Mouse (Mus musculus) hindbrain, postnatal 0 days (tissue): ENCODE measurements around the gene Olfr541. TPM values are rescaled to one million over a fixed set of nuclear protein-coding genes. Genes with fewer than 3 reads are reported as not detected.

Experiments used
- ATAC-seq: fragments of 200-750 bp; cut with Nextera tagmentation; 2 replicates; pipeline ENCODE4 v1.8.0; 2017; ENCODE audit warnings: mild to moderate bottlenecking, moderate TSS enrichment, moderate library complexity
- DNase-seq: peaks from one replicate; pipeline ENCODE4 v3.0.0-alpha.2; 2015; ENCODE audit warnings: low spot score
- H3K27ac ChIP-seq: fragments of 300-500 bp; sonication (generic); 2 replicates; pipeline ENCODE4 v1.5.1; 2014; ENCODE audit warnings: mild to moderate bottlenecking
- H3K27me3 ChIP-seq: fragments of 300-500 bp; sonication (generic); 2 replicates; pipeline ENCODE4 v1.6.1; 2014; ENCODE audit warnings: low read length, mixed read lengths; ENCODE audit not compliant: insufficient read depth
- H3K36me3 ChIP-seq: fragments of 300-500 bp; sonication (generic); 2 replicates; pipeline ENCODE4 v1.6.1; 2014; ENCODE audit warnings: low read length, mixed read lengths; ENCODE audit not compliant: insufficient read depth
- H3K4me1 ChIP-seq: fragments of 300-500 bp; sonication (generic); 2 replicates; pipeline ENCODE4 v1.6.1; 2014; ENCODE audit warnings: antibody characterized with exemption, low read length, mixed read lengths; ENCODE audit not compliant: insufficient read depth
- H3K4me2 ChIP-seq: fragments of 300-500 bp; sonication (generic); 2 replicates; pipeline ENCODE4 v1.6.1; 2014; ENCODE audit warnings: low read depth, mild to moderate bottlenecking, low read length, moderate library complexity, mixed read lengths
- H3K4me3 ChIP-seq: fragments of 300-500 bp; sonication (generic); 2 replicates; pipeline ENCODE4 v1.5.1; 2014; ENCODE audit warnings: low read length
- H3K9ac ChIP-seq: fragments of 300-500 bp; sonication (generic); replicated peaks from 2 replicates; pipeline ENCODE4 v1.6.1; 2014; ENCODE audit warnings: mild to moderate bottlenecking, low read length, moderate library complexity, mixed read lengths
- H3K9me3 ChIP-seq: fragments of 300-500 bp; sonication (generic); 2 replicates; pipeline ENCODE4 v1.6.1; 2016; ENCODE audit warnings: low read length, mixed read lengths
- CTCF ChIP-seq: IDR thresholded peaks from 2 replicates; pipeline ENCODE4 v1.5.1; 2016; ENCODE audit warnings: antibody characterized with exemption, control low read depth, low read depth
- WGBS: fragments of 180-500 bp; shearing (Covaris S2); extraction: QIAGEN DNeasy Blood & Tissue Kit; methylation state at CpG from one replicate; pipeline ENCODE4 v1.1.7; 2014; 5-methylcytosine and 5-hydroxymethylcytosine counted together
- polyA plus RNA-seq: library from polyadenylated mRNA; unstranded; fragments of >200 nt; fragmentation: Nextera tagmentation; extraction: Ambion mirVana; gene quantifications from 2 replicates; pipeline ENCODE4 v1.2.1, GENCODE M21; 2015
- total RNA-seq: library from RNA; depleted of rRNA; stranded (reverse); fragments of >200 nt; gene quantifications from 2 replicates; pipeline ENCODE4 v1.2.3, GENCODE M21; 2014; rRNA removed

The Olfr541 gene
- total and polyA plus RNA-seq, 2 experiments from 2014 or later, result not detected

DNA sequence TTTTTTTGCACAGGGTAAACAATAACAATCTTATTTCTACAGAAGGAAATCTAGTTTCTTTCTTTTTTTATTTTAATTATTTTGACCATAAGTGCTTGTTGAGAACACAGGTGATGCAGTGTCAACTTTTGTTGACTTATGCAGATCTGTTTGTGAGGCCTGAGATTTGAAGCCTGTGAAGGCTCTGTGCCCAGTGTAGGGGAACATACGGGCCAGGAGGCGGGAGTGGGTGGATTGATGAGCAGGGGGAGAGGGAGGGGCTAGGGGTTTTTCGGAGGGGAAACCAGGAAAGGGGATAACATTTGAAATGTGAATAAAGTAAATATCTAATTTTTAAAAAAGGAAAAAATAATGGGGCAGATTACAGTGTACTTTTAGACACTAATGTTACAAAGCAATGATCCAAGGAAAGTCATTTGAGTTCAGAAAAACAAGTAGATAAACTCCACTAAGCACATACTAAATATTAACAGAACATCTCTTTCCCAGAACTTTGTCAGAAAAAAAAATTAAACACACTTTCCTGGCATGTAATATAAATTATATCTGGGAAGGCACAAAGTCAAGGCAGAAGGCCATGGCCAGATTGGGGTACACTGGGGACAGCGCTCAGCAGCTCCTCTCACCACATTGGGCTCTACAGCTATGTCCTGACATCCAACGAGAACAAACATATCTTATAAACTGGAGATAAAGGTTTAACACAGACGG, 51.2 kb downstream of the Olfr541 start:
- H3K36me3 ChIP-seq, result no peaks in the 10 kb centered on the region
- no peaks in the 10 kb centered on the region for H3K9me3 ChIP-seq
- no peak overlapping the region for H3K4me3 ChIP-seq
- no peaks in the 10 kb centered on the region for H3K27me3 ChIP-seq
- ATAC-seq (no peak), DNase-seq (no peak)
- 80% methylated on average over 6 of the region's 6 CpGs for WGBS
- no peak overlapping the region for H3K4me2 ChIP-seq
- H3K4me1 ChIP-seq, result no peaks in the 10 kb centered on the region
- H3K9ac ChIP-seq, result no peak overlapping the region
- no peak for TF ChIP-seq CTCF
- no peak overlapping the region for H3K27ac ChIP-seq

DNA sequence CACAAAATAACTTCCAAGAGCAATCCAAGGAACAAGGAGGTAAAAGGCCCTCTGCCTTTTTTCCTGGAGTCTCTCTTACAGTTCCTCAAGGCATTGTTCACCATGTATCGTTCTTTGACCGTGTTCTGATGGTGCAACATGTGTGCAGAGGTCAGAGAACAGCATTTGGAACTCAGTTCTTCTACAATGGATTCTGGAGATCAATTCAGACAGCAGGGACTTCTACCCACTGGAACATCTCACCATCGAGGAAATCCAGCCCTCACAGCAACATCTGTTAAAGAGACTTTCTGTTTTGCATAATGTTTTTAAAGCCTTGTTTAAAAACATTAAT, 51.7 kb downstream of the Olfr541 start:
- Histone ChIP-seq H3K27ac (no peak overlapping the region), H3K4me2 (no peak overlapping the region), H3K4me1 (no peaks in the 10 kb centered on the region), H3K4me3 (no peak overlapping the region), H3K9ac (no peak overlapping the region), H3K27me3 (no peaks in the 10 kb centered on the region), H3K36me3 (no peaks in the 10 kb centered on the region), H3K9me3 (no peaks in the 10 kb centered on the region)
- 90% methylated on average over 3 of the region's 3 CpGs for WGBS
- ATAC-seq (no peak), DNase-seq (no peak)
- TF ChIP-seq CTCF, result no peak

DNA sequence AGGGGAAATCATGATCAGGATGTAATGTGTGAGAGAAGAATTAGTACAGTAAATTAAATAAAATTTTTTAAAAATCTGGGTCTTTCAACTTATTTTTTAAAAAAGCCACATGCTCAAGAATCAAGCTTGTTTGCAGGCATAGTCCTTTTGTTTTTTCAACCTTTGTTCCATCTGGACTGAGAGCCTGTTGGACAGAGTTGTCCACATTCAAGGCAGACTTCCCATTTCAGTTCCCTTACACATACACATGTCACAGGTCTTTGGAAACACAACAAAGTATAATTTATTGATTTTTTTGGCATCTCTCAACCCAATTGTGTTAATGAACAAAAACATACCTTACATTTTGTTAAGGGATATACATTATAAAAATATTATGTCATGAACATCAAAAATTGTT, 57.5 kb downstream of the Olfr541 start:
- no peak overlapping the region for H3K27ac ChIP-seq
- H3K36me3 ChIP-seq, result no peaks in the 10 kb centered on the region
- 0 out of 2 replicates have a peak, but pooled peaks cover 4% of the 10 kb centered on the region for H3K9me3 ChIP-seq
- H3K4me3 ChIP-seq, result no peak overlapping the region
- H3K9ac ChIP-seq, result no peak overlapping the region
- H3K4me2 ChIP-seq, result no peak overlapping the region
- TF ChIP-seq CTCF, result no peak
- H3K4me1 ChIP-seq, result no peaks in the 10 kb centered on the region
- no peak for ATAC-seq
- no peaks in the 10 kb centered on the region for H3K27me3 ChIP-seq
- DNase-seq, result no peak

Other genes with a start within 250 kb of the Olfr541 start
- not detected in 2 replicates for gene Olfr533, start 233.9 kb upstream of the Olfr541 start, total RNA-seq
- not detected in 2 replicates for gene Olfr533, start 233.9 kb upstream of the Olfr541 start, polyA plus RNA-seq
- gene Olfr535, start 213.1 kb upstream of the Olfr541 start, total RNA-seq, result not detected in 2 replicates
- not detected in 2 replicates for gene Olfr535, start 213.1 kb upstream of the Olfr541 start, polyA plus RNA-seq
- not detected in 2 replicates for gene Olfr536, start 189.9 kb upstream of the Olfr541 start, total RNA-seq
- gene Olfr536, start 189.9 kb upstream of the Olfr541 start, polyA plus RNA-seq, result not detected in 2 replicates
- not detected in 2 replicates for gene Olfr538, start 129.4 kb upstream of the Olfr541 start, total RNA-seq
- gene Olfr538, start 129.4 kb upstream of the Olfr541 start, polyA plus RNA-seq, result not detected in 2 replicates
- not detected in 2 replicates for gene Olfr46, start 96.0 kb upstream of the Olfr541 start, total RNA-seq
- 0.03 TPM in 1 of 2 replicates, not detected in the other for gene Olfr46, start 96.0 kb upstream of the Olfr541 start, polyA plus RNA-seq
- not detected in 2 replicates for gene Olfr61, start 68.3 kb upstream of the Olfr541 start, total RNA-seq
- not detected in 2 replicates for gene Olfr61, start 68.3 kb upstream of the Olfr541 start, polyA plus RNA-seq
- gene Olfr53, start 50.8 kb upstream of the Olfr541 start, total RNA-seq, result not detected in 2 replicates
- gene Olfr53, start 50.8 kb upstream of the Olfr541 start, polyA plus RNA-seq, result not detected in 2 replicates
- 0.05 TPM in 1 of 2 replicates, not detected in the other for gene Olfr539, start 37.3 kb upstream of the Olfr541 start, total RNA-seq
- gene Olfr539, start 37.3 kb upstream of the Olfr541 start, polyA plus RNA-seq, result 0.01 TPM in 1 of 2 replicates, not detected in the other
- gene Olfr45, start 15.3 kb upstream of the Olfr541 start, total RNA-seq, result not detected in 2 replicates
- not detected in 2 replicates for gene Olfr45, start 15.3 kb upstream of the Olfr541 start, polyA plus RNA-seq
- gene Cyp2e1, start 66.5 kb downstream of the Olfr541 start, total RNA-seq, result not detected in 2 replicates
- gene Cyp2e1, start 66.5 kb downstream of the Olfr541 start, polyA plus RNA-seq, result not detected in 2 replicates
- gene Syce1, start 90.6 kb downstream of the Olfr541 start, total RNA-seq, result 0.29 TPM in 1 of 2 replicates, not detected in the other
- gene Syce1, start 90.6 kb downstream of the Olfr541 start, polyA plus RNA-seq, result 0.59 and 0.68 TPM in 2 replicates
- gene Zfp941, start 124.9 kb downstream of the Olfr541 start, total RNA-seq, result 20.2 and 23.7 TPM in 2 replicates
- 19.3 and 20.0 TPM in 2 replicates for gene Zfp941, start 124.9 kb downstream of the Olfr541 start, polyA plus RNA-seq
- 0.37 TPM in 1 of 2 replicates, not detected in the other for gene Urah, start 137.8 kb downstream of the Olfr541 start, total RNA-seq
- gene Urah, start 137.8 kb downstream of the Olfr541 start, polyA plus RNA-seq, result 0.43 and 0.80 TPM in 2 replicates
- gene Scgb1c1, start 148.3 kb downstream of the Olfr541 start, total RNA-seq, result not detected in 2 replicates
- gene Scgb1c1, start 148.3 kb downstream of the Olfr541 start, polyA plus RNA-seq, result 0.61 TPM in 1 of 2 replicates, not detected in the other
- 0.18 and 0.42 TPM in 2 replicates for gene Odf3, start 150.5 kb downstream of the Olfr541 start, total RNA-seq
- gene Odf3, start 150.5 kb downstream of the Olfr541 start, polyA plus RNA-seq, result 0.19 and 0.43 TPM in 2 replicates
- gene Gm45785, start 159.1 kb downstream of the Olfr541 start, total RNA-seq, result 0.47 and 1.9 TPM in 2 replicates
- not detected in 2 replicates for gene Gm45785, start 159.1 kb downstream of the Olfr541 start, polyA plus RNA-seq
- gene Ric8a, start 159.7 kb downstream of the Olfr541 start, total RNA-seq, result 91.8 and 117 TPM in 2 replicates
- 85.8 and 89.9 TPM in 2 replicates for gene Ric8a, start 159.7 kb downstream of the Olfr541 start, polyA plus RNA-seq
- 17.8 and 18.9 TPM in 2 replicates for gene Bet1l, start 160.3 kb downstream of the Olfr541 start, total RNA-seq
- gene Bet1l, start 160.3 kb downstream of the Olfr541 start, polyA plus RNA-seq, result 47.1 and 52.6 TPM in 2 replicates
- 104 and 113 TPM in 2 replicates for gene Psmd13, start 184.7 kb downstream of the Olfr541 start, total RNA-seq
- 259 and 275 TPM in 2 replicates for gene Psmd13, start 184.7 kb downstream of the Olfr541 start, polyA plus RNA-seq
- 56.3 and 71.6 TPM in 2 replicates for gene Sirt3, start 185.0 kb downstream of the Olfr541 start, total RNA-seq
- 74.6 and 75.6 TPM in 2 replicates for gene Sirt3, start 185.0 kb downstream of the Olfr541 start, polyA plus RNA-seq
- not detected in 2 replicates for gene Cox8b, start 203.2 kb downstream of the Olfr541 start, total RNA-seq
- not detected in 2 replicates for gene Cox8b, start 203.2 kb downstream of the Olfr541 start, polyA plus RNA-seq
- gene Nlrp6, start 223.6 kb downstream of the Olfr541 start, total RNA-seq, result 1.1 and 1.6 TPM in 2 replicates
- 0.61 and 0.78 TPM in 2 replicates for gene Nlrp6, start 223.6 kb downstream of the Olfr541 start, polyA plus RNA-seq
- gene Pgghg, start 244.1 kb downstream of the Olfr541 start, total RNA-seq, result 16.3 and 16.6 TPM in 2 replicates
- 6.7 and 7.5 TPM in 2 replicates for gene Pgghg, start 244.1 kb downstream of the Olfr541 start, polyA plus RNA-seq